Mouse (Mus musculus) frontal cortex, adult 2 months (tissue): ENCODE data around the gene Hspa4. TPM values are rescaled to one million over a fixed set of nuclear protein-coding genes. Genes with fewer than 3 reads are reported as not detected.
A peak's percentile ranks its signal among the peaks of the same experiment; 100 is the strongest.

Experiments
- DNase-seq, 2 experiments: peaks; one replicate each; pipeline ENCODE4 v3.0.0; 2022; ENCODE audit warnings: low spot score in 1 of 2; ENCODE audit errors: extremely low spot score in 1 of 2
- polyA plus RNA-seq: library from polyadenylated mRNA; depleted of rRNA; stranded (reverse); fragments of >200 nt; gene quantifications from 2 replicates; pipeline ENCODE4 v1.2.3, GENCODE M21; 2012; rRNA removed

Gene Hspa4
- polyA plus RNA-seq, 1 experiment, result 92.5 TPM

DNA sequence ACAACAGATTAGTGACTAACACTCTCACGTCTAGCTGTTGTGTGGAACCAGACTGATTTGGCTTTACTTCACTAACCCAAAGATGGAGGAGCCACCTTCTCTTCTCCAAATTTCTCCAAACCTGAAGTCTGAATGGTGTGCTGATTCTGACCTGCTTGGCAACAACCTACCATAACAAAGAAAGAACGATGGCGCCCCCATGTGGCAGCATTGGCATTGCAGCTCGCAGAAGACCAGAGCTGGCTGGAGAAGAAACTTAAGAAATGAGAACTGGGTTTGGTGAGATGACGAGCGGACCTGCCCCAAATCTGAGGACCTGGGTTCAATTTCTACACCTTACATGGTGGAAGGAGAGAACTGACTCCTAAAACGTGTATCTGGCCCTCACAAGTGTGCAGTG is 45.3 kb downstream of the Hspa4 start:
- peak; percentile 33 to 96 for DNase-seq

- DNase-seq, result no peak
Observed at GRCm38 (mm10) chr11:53254428-53254827, 45.8 kb downstream of the Hspa4 start.

DNA sequence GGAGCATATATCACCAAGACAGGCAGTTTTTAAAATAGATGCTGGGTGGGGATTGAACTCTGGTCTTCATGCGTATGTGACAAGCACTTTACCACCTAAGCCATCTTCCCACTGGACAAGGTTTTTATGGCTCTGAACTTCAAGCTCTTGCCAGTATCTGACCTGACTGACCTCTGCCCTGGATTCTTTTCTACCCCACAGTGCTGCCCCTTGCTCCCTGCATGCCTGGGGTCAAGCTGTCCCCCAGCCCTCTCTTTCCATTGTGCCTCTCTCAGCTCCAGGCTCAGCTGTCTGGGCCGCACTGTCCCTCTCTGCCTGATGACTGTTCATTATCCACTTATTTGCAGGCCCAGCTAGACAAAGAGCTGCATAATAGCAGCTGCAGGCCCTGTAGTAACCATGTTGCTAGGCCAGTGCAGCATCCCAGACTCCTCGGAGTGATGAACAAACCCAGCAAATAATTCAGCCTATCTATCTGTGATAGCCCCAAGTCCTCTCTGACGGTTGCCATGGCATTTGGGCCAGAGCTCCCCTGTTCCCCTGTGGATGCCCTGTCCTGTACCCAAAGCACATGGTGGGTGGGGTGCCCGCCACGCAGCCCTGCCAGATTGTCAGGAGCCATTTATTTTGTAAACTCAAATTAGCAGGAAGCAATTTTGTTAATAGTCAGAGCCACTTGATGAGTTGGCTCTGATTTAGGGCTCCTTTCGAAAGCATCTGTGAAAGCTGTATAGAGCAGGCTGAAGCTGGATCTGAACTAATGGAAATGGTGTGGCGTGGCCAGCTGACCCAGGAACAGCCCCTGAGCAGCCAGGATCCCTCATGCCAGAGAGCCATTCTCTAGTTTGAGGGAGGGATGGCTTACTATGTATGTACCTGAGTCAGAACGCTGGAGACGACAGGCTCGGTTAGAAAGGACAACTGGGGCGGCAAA is 47.8 kb downstream of the Hspa4 start:
- no peak for DNase-seq

- no peak for DNase-seq
Observed at GRCm38 (mm10) chr11:53250796-53251195, 49.5 kb downstream of the Hspa4 start.

DNA sequence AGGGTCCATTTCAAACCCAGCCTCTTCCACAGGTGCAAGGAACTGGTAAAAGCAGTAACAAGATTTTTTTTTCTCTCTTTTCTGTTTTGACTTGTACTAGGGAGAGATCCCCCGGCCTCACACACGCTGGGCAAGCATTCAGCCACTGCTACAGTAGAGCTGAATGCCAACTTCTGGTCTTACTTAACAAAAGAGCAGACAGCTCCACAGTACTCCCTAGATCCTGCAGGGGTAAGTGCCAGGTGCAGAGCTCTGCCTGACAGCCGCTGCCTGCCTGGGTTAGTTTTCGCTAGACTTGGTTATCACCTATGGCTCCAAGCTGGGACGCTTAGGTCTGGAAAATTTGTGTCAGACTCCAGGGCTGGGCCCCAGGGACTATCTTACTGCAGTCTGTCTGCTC is 50.6 kb downstream of the Hspa4 start:
- no peak for DNase-seq

DNA sequence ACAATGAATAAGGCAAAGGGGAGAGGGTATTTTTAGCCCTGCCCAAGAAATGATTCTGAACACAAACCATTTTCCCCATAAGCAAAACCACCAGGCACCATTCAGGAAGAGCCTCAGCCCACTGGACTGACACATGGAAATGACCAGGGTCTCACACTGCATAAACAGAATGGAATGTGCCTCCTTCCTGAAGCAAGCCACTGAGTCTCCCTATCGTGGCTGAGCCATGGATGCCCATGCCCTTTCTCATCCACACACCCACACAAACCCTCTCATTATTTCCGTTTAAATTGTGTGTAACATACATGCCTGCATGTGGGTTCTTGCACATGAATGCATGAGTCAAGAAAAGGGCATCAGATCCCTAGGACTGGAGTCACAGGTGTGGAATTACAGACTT is 54.7 kb downstream of the Hspa4 start:
- no peak for DNase-seq

GRCm38 (mm10) chr11:53243199-53243598 is 57.1 kb downstream of the Hspa4 start:
- DNase-seq, result peak in 1 of 2 experiments; percentile 41

DNA sequence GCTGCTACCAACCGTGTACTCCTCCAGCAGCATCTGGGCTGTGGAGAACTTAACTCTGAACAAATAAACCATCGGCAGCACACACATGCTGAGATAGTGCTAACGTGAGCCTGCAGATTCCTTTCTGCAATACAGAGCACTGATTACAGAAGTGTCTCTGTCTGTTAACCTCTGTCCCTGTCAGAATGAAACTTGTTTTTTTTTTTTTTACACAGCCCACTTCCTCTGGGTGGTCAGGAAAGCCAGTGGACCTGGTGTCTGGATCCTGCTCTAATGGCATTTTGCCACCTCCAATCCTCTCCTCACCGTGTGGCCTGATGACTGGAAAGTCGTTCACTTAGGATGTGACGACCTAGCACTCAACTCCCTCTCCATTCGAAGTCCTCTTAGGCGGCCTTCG is 66.7 kb downstream of the Hspa4 start:
- DNase-seq, result no peak

- DNase-seq, result peak in 1 of 2 experiments; percentile 33
Observed at GRCm38 (mm10) chr11:53231836-53232235, 68.4 kb downstream of the Hspa4 start.

- DNase-seq, result peak; percentile 74 to 79
Observed at GRCm38 (mm10) chr11:53229011-53229410, 71.2 kb downstream of the Hspa4 start.

DNA sequence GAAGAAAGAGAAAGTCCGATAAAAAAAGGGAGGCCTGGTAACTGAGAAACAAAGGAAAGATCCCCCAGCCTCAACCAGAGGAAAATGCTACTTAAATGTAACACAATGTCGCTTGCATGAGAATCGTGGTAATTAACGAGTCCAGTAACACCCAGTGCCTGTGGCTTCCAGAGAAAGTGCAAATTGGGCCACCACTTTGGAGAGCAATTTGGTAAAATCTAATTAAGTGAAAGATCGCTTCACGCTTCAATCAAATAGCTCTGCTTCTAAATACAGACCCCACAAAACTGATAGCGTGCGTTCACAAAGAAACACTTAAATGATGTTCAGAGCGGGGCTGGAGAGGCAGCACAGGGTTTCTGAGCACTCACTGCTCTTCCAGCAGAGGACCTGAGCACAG is 89.4 kb downstream of the Hspa4 start:
- no peak for DNase-seq

Other genes starting within 250 kb of the Hspa4 start
- 10.9 and 11.0 TPM in 2 replicates for gene Zcchc10, start 24.2 kb upstream of the Hspa4 start, polyA plus RNA-seq
- gene Aff4, start 50.4 kb upstream of the Hspa4 start, polyA plus RNA-seq, result 42.9 and 48.5 TPM in 2 replicates
- gene Leap2, start 122.7 kb upstream of the Hspa4 start, polyA plus RNA-seq, result not detected in 2 replicates
- 372 and 396 TPM in 2 replicates for gene Uqcrq, start 130.4 kb upstream of the Hspa4 start, polyA plus RNA-seq
- 1.8 and 1.9 TPM in 2 replicates for gene Gdf9, start 130.6 kb upstream of the Hspa4 start, polyA plus RNA-seq
- gene Gm10447, start 156.7 kb upstream of the Hspa4 start, polyA plus RNA-seq, result 0.08 and 0.10 TPM in 2 replicates
- gene Shroom1, start 156.7 kb upstream of the Hspa4 start, polyA plus RNA-seq, result 7.4 and 8.1 TPM in 2 replicates
- gene Gm9837, start 170.0 kb upstream of the Hspa4 start, polyA plus RNA-seq, result not detected in 2 replicates
- gene Gm9945, start 179.7 kb upstream of the Hspa4 start, polyA plus RNA-seq, result 0.42 and 0.46 TPM in 2 replicates
- gene Sowaha, start 179.8 kb upstream of the Hspa4 start, polyA plus RNA-seq, result 42.7 and 43.3 TPM in 2 replicates
- 271 and 280 TPM in 2 replicates for gene Sept8, start 218.8 kb upstream of the Hspa4 start, polyA plus RNA-seq